Mouse (Mus musculus): ENCODE measurements around the gene Tesc.

DNA sequence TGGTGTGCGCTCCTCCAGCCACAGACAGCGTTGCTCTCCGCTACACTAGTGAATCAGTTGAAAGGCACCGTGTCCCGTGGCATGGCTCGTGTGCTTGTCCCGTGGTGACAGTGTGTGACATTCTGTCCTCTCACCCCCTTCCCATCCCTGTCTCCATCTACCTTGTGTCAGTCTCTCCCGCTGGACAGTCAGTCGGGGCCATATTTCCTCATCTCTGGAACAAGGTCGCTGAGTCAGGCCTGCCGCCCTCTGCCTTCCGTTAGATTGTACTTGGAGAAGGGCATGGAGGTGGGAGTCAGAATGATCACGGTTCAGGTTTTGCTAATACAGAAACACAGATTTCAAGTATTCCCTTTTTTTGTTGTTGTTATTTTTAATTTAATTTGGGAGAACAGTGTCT lies 19.2 kb upstream of the Tesc start:
- TF ChIP-seq POLR2A (IDR thresholded peaks at IDR 0.05; ENCODE audit: borderline replicate concordance, extremely low read depth, low read depth, low read length) (no peak), CTCF (IDR thresholded peaks at IDR 0.05; ENCODE audit: insufficient read depth, low read length) (no peak)

All from lung, adult 2 months (tissue).